Mouse (Mus musculus): ENCODE measurements around the gene Khdc3. TPM values are rescaled to one million over a fixed set of nuclear protein-coding genes. Genes with fewer than 3 reads are reported as not detected.
"Not testable (repeated sequence)": the region's sequence is repeated elsewhere in the genome, so short reads cannot be mapped to it uniquely, and the experiment has no call there.

Gene Khdc3
- polyA plus RNA-seq, 1 experiment from 2014 or later: 0.20 TPM

GRCm38 (mm10) chr9:73103159-73103879 lies 1.7 kb downstream of the Khdc3 start:
- peak; percentile 56; the same call in 1 of the 2 replicates for ATAC-seq (ENCODE audit: insufficient number of reproducible peaks, insufficient read depth, low FRiP score, low TSS enrichment)
- H3K9me3 ChIP-seq: no peaks in the 10 kb centered on the region
- 0 out of 2 replicates have a peak, but pooled peaks cover 8% of the 10 kb centered on the region for H3K4me1 ChIP-seq
- H3K27ac ChIP-seq: no peak overlapping the region
- peak overlapping the region; percentile 82 for H3K4me2 ChIP-seq (replicated peaks)
- peaks cover 36% of the 10 kb centered on the region for H3K27me3 ChIP-seq
- peak overlapping the region; percentile 46 for H3K4me3 ChIP-seq
- H3K36me3 ChIP-seq: no peaks in the 10 kb centered on the region
- peak overlapping the region; percentile 52 for H3K9ac ChIP-seq
- WGBS: 8% methylated on average over 59 of the region's 60 CpGs

DNA sequence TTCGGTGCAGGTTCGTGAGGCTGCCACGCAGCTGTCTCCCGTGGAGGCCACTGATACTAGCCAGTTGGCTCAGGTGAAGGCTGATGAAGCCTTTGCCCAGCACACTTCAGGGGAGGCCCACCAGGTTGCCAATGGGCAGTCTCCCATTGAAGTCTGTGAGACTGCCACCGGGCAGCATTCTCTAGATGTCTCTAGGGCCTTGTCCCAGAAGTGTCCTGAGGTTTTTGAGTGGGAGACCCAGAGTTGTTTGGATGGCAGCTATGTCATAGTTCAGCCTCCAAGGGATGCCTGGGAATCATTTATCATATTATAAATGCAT lies 2.2 kb downstream of the Khdc3 start:
- 52% methylated on average over 5 of the region's 5 CpGs for WGBS
- H3K4me1 ChIP-seq: 0 out of 2 replicates have a peak, but pooled peaks cover 8% of the 10 kb centered on the region
- no peaks in the 10 kb centered on the region for H3K9me3 ChIP-seq
- H3K4me3 ChIP-seq: peak overlapping the region; percentile 46
- H3K4me2 ChIP-seq (replicated peaks): peak overlapping the region; percentile 82
- H3K27ac ChIP-seq: no peak overlapping the region
- peaks cover 36% of the 10 kb centered on the region for H3K27me3 ChIP-seq
- no peaks in the 10 kb centered on the region for H3K36me3 ChIP-seq
- no peak for ATAC-seq (ENCODE audit: insufficient number of reproducible peaks, insufficient read depth, low FRiP score, low TSS enrichment)
- peak overlapping the region; percentile 52; the same call in 1 of the 2 replicates for H3K9ac ChIP-seq

DNA sequence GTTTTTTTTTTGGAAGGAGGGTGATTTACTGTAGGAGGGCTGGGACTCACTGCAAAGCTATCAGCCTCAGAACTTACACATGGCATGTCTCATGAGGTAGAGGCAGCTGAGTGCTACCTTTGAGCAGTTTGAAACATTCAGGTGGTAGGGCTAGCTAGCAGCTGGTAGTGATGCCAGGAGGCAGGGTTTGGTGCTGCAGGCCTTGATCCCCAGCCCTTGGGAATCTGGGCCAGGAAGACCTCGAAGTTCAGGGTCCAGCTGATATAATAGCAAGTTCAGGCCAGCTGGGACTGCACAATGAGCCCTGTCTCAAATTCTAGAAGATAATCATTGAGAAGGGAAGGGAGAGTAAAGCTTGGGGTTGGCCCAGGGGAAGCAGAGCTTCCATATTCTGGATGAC lies 3.5 kb downstream of the Khdc3 start:
- ATAC-seq (ENCODE audit: insufficient number of reproducible peaks, insufficient read depth, low FRiP score, low TSS enrichment): no peak
- Histone ChIP-seq H3K4me2 (replicated peaks) (no peak overlapping the region), H3K9me3 (no peaks in the 10 kb centered on the region), H3K9ac (no peak overlapping the region), H3K27ac (no peak overlapping the region), H3K4me3 (no peak overlapping the region), H3K4me1 (0 out of 2 replicates have a peak, but pooled peaks cover 8% of the 10 kb centered on the region), H3K27me3 (peaks cover 36% of the 10 kb centered on the region), H3K36me3 (no peaks in the 10 kb centered on the region)
- WGBS: 65% methylated on average over 1 of the region's 1 CpGs

GRCm38 (mm10) chr9:73105771-73106170 lies 4.1 kb downstream of the Khdc3 start:
- no peak overlapping the region for H3K4me3 ChIP-seq
- H3K27me3 ChIP-seq: peaks cover 36% of the 10 kb centered on the region
- ATAC-seq (ENCODE audit: insufficient number of reproducible peaks, insufficient read depth, low FRiP score, low TSS enrichment): no peak
- H3K4me2 ChIP-seq (replicated peaks): no peak overlapping the region
- H3K36me3 ChIP-seq: no peaks in the 10 kb centered on the region
- H3K9me3 ChIP-seq: no peaks in the 10 kb centered on the region
- H3K9ac ChIP-seq: no peak overlapping the region
- 0 out of 2 replicates have a peak, but pooled peaks cover 8% of the 10 kb centered on the region for H3K4me1 ChIP-seq
- H3K27ac ChIP-seq: no peak overlapping the region

DNA sequence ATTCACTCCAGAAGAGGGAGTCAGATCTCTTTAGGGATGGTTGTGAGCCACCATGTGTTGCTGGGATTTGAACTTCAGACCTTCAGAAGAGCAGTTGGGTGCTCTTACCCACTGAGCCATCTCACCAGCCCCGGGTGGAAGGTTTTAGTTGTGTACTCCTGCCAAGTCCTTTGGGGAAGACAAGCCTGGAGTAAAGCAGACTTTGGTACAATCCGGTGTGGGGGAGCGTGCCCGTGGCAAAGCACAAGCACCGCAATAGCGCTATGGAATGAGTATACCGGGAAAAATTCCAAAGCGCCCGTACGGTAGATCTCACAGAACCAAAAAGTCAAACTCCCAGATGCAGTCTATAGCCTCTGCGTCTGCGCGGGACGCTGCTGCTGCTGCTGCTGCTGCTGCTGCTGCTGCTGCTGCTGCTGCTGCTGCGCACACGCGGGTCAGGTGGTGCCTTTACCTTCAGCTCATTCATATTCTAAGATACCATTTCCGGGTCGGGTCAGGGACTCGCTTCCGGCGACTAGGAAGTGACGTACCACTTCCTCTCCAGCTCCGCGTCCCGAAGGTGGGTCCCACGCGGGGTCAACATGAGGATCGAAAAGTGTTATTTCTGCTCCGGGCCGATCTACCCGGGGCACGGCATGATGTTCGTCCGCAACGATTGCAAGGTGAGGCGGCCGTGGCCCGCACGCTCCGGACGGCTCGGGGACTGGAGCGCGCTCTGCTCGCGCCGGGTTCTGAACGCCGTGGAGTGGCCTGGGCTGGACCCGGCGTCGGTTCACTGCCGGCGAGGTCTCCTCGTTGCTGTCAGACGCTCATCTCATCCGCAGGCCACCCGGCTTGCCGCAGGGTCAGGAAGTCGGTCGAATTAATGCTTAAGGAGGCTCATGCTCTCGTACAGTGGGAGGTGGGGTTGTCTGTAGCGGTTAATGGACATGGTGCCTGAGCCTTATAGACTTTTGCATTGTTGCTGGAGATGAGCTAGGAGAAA lies 11.6 kb downstream of the Khdc3 start, which contains the start of gene Rsl24d1:
Gene Rsl24d1 (plus strand): TSS at position 508 of the 988 bp plus-strand sequence.
- peak within 1 kb of the TSS; percentile 98 for H3K4me3 ChIP-seq
- under 1% methylated on average over 64 of the region's 64 CpGs for WGBS
- H3K27ac ChIP-seq: peak within 1 kb of the TSS; percentile 81
- ATAC-seq (ENCODE audit: insufficient number of reproducible peaks, insufficient read depth, low FRiP score, low TSS enrichment): peak; percentile 93
- 0 out of 2 replicates have a peak, but pooled peaks cover 3% of the 10 kb centered on the region for H3K4me1 ChIP-seq
- no peaks in the 10 kb centered on the region for H3K27me3 ChIP-seq
- H3K36me3 ChIP-seq: peaks cover 30% of the 10 kb centered on the region
- no peaks in the 10 kb centered on the region for H3K9me3 ChIP-seq
- peak within 1 kb of the TSS; percentile 72 for H3K4me2 ChIP-seq (replicated peaks)
- peak within 1 kb of the TSS; percentile 75 for H3K9ac ChIP-seq

DNA sequence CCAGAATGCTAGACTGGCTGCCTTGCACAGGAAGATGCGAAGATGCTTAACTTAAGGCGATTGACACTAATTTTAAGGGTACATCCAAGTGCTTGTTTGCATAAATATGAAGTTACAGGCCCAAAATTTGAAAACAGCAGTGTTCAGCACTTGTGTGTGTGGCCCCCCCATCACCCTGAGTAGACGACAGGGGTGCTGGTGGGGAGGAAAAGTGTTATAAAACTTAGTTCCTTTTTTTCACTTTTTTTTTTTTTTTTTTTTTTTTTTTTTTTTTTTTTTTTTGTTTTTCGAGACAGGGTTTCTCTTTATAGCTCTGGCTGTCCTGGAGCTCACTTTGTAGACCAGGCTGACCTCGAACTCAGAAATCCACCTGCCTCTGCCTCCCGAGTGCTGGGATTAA lies 15.1 kb downstream of the Khdc3 start:
- not testable (repeated sequence) for H3K4me2 ChIP-seq (replicated peaks); H3K4me3 ChIP-seq; ATAC-seq (ENCODE audit: insufficient number of reproducible peaks, insufficient read depth, low FRiP score, low TSS enrichment); H3K9ac ChIP-seq; H3K9me3 ChIP-seq; H3K27ac ChIP-seq; H3K4me1 ChIP-seq; H3K27me3 ChIP-seq
- WGBS: 89% methylated on average over 6 of the region's 6 CpGs
- H3K36me3 ChIP-seq: peaks cover 54% of the 10 kb centered on the region

DNA sequence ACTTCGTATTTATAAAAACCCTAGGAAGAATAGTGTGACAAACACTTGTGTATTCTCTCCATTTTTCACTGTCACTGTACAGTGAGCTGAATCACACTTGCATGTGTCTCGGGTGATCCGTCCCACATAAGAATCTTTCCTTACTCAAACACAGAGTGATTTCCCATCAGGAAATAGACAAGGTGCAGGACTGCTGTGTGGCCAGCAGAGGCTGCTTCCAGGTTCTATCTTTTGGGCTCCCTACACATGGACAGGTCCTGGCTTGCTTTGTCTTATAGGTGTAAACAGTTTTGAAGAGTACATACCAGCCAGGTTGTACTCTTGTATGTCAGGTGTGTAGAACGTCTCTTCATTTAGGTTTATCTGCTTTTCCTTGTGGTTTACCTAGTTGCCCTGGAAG lies 16.4 kb downstream of the Khdc3 start:
- H3K36me3 ChIP-seq: peaks cover 58% of the 10 kb centered on the region
- no peak overlapping the region for H3K4me2 ChIP-seq (replicated peaks)
- WGBS: 78% methylated on average over 4 of the region's 4 CpGs
- no peaks in the 10 kb centered on the region for H3K27me3 ChIP-seq
- no peak overlapping the region for H3K27ac ChIP-seq
- no peak overlapping the region for H3K4me3 ChIP-seq
- ATAC-seq (ENCODE audit: insufficient number of reproducible peaks, insufficient read depth, low FRiP score, low TSS enrichment): no peak
- H3K9ac ChIP-seq: no peak overlapping the region
- H3K9me3 ChIP-seq: no peaks in the 10 kb centered on the region
- 0 out of 2 replicates have a peak, but pooled peaks cover 3% of the 10 kb centered on the region for H3K4me1 ChIP-seq

DNA sequence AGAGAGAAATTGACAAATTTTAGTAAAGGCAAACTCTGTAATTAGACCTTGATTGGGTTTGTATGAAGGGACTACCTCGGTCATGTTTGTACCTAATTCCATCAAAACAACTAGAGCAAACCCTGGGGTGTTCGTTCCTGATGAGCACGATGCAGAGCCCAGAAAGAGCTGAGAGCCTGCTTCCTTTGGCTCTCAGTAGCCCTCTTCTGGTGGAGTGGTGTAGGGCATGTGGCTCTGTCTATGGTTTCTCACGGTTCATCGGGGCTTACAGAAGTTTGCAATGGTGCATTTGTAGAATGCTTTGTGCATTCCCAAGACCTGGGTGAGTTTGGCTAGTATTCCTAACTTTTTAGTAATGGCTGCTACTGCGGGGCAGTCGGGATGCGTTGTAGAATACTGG lies 20.1 kb downstream of the Khdc3 start:
- no peak for ATAC-seq (ENCODE audit: insufficient number of reproducible peaks, insufficient read depth, low FRiP score, low TSS enrichment)
- no peak overlapping the region for H3K4me2 ChIP-seq (replicated peaks)
- no peaks in the 10 kb centered on the region for H3K27me3 ChIP-seq
- H3K4me1 ChIP-seq: no peaks in the 10 kb centered on the region
- no peak overlapping the region for H3K9ac ChIP-seq
- H3K36me3 ChIP-seq: peaks cover 72% of the 10 kb centered on the region
- WGBS: 81% methylated on average over 8 of the region's 8 CpGs
- no peak overlapping the region for H3K4me3 ChIP-seq
- H3K9me3 ChIP-seq: no peaks in the 10 kb centered on the region
- no peak overlapping the region for H3K27ac ChIP-seq

GRCm38 (mm10) chr9:73125043-73125570 lies 23.5 kb downstream of the Khdc3 start:
- Histone ChIP-seq H3K9me3 (no peaks in the 10 kb centered on the region), H3K4me3 (no peak overlapping the region), H3K27ac (no peak overlapping the region), H3K36me3 (peaks cover 73% of the 10 kb centered on the region), H3K27me3 (no peaks in the 10 kb centered on the region), H3K4me1 (no peaks in the 10 kb centered on the region), H3K9ac (no peak overlapping the region), H3K4me2 (replicated peaks) (no peak overlapping the region)
- 90% methylated on average over 8 of the region's 8 CpGs for WGBS
- ATAC-seq (ENCODE audit: insufficient number of reproducible peaks, insufficient read depth, low FRiP score, low TSS enrichment): no peak

DNA sequence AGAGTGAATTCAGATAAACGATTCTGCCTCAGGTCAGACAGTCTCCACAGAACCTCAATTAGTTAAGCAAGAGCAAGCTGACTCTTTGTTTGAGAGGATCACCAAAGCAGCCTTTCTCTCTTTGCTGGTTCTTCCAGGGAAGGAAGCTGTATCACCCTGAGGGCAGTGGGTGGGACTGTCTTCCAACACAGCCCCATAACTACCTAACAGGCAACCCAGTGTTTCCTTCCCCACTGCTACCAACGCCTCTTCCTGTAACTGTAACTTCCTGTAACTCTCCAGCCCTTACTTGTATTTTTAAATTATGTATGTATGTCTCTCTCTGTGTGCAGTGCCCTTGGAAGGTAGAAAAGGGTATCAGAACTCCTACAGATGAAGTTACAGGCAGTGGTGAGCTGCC lies 25.8 kb downstream of the Khdc3 start:
- ATAC-seq (ENCODE audit: insufficient number of reproducible peaks, insufficient read depth, low FRiP score, low TSS enrichment): no peak
- H3K36me3 ChIP-seq: peaks cover 54% of the 10 kb centered on the region
- no peak overlapping the region for H3K9ac ChIP-seq
- no peaks in the 10 kb centered on the region for H3K9me3 ChIP-seq
- no peak overlapping the region for H3K4me3 ChIP-seq
- no peaks in the 10 kb centered on the region for H3K27me3 ChIP-seq
- no peak overlapping the region for H3K27ac ChIP-seq
- 47% methylated on average over 2 of the region's 2 CpGs for WGBS
- H3K4me2 ChIP-seq (replicated peaks): no peak overlapping the region
- H3K4me1 ChIP-seq: no peaks in the 10 kb centered on the region

GRCm38 (mm10) chr9:73129875-73130274 lies 28.2 kb downstream of the Khdc3 start:
- no peaks in the 10 kb centered on the region for H3K9me3 ChIP-seq
- H3K9ac ChIP-seq: no peak overlapping the region
- no peaks in the 10 kb centered on the region for H3K4me1 ChIP-seq
- WGBS: 74% methylated on average over 8 of the region's 8 CpGs
- no peak overlapping the region for H3K27ac ChIP-seq
- H3K36me3 ChIP-seq: peaks cover 39% of the 10 kb centered on the region
- ATAC-seq (ENCODE audit: insufficient number of reproducible peaks, insufficient read depth, low FRiP score, low TSS enrichment): no peak
- H3K4me2 ChIP-seq (replicated peaks): no peak overlapping the region
- H3K27me3 ChIP-seq: no peaks in the 10 kb centered on the region
- no peak overlapping the region for H3K4me3 ChIP-seq

All from embryonic facial prominence, embryonic 12.5 days (tissue).